Mouse (Mus musculus) duodenum, adult 2 months (tissue): Measurements from ENCODE around the gene Vmn2r20. TPM values are rescaled to one million over a fixed set of nuclear protein-coding genes. Genes with fewer than 3 reads are reported as not detected.

Experiments
- polyA plus RNA-seq: library from polyadenylated mRNA; depleted of rRNA; stranded (reverse); fragments of >200 nt; gene quantifications from 2 replicates; pipeline ENCODE4 v1.2.3, GENCODE M21; 2012; ENCODE audit warnings: low replicate concordance; rRNA removed

Gene Vmn2r20
- polyA plus RNA-seq, result not detected in 2 replicates

DNA sequence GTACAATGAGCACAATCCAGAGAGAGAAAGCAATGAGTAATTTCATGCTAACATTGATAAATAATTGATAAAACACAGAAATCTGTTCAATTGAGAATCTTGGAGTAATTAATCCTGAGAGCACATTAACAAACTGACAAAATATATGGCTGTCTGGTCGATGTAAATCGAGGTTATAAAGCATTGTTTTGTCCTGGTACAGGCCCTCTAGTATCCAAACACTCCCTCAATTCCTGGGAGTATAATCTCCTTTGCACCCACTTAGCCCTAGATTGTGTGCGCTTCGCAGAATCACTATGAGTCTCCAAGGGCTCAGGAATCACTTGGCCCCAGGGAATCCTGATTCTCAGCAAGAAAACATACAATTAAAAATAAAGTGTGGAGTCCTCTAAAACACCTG, at the start of gene Vmn2r20:
Gene Vmn2r20, minus strand, starts transcription at position 101 of the 400 bp plus-strand sequence.

Other genes with a start within 250 kb of the Vmn2r20 start
- not detected in 2 replicates for gene Clec4b2, start 245.2 kb downstream of the Vmn2r20 start, polyA plus RNA-seq
- 0.42 and 0.52 TPM in 2 replicates for gene Clec4n, start 188.3 kb downstream of the Vmn2r20 start, polyA plus RNA-seq
- gene Clec4d, start 156.0 kb downstream of the Vmn2r20 start, polyA plus RNA-seq, result not detected in 2 replicates
- not detected in 2 replicates for gene Clec4e, start 128.2 kb downstream of the Vmn2r20 start, polyA plus RNA-seq
- not detected in 2 replicates for gene Vmn2r19, start 109.8 kb downstream of the Vmn2r20 start, polyA plus RNA-seq
- gene Vmn2r21, start 115.3 kb upstream of the Vmn2r20 start, polyA plus RNA-seq, result not detected in 2 replicates
- gene Vmn2r22, start 232.6 kb upstream of the Vmn2r20 start, polyA plus RNA-seq, result not detected in 2 replicates